Comparison of ENCODE assay signal across 7 mouse cellular contexts in genomic region chr17:31020078-31020477, GRCm38 (mm10).
"Had no signal": no experiment of that assay in that cellular context is flagged by ENCODE, and none has a peak within 500 bp of the region (broad histone marks: within the 10 kb centered on the region; RNA-seq: fewer than 3 reads in every experiment).

No protein-coding gene starts in this region.

- H3K27me3 ChIP-seq: limb, embryonic 12.5 days; liver, embryonic 13.5 days; neural tube, embryonic 12.5 days had no signal

- H3K4me2 ChIP-seq: limb, embryonic 12.5 days; liver, embryonic 13.5 days; neural tube, embryonic 12.5 days had no signal

- H3K9me3 ChIP-seq: liver, embryonic 13.5 days had no signal

- H3K4me3 ChIP-seq: left cerebral cortex, adult 2 months; limb, embryonic 12.5 days; liver, embryonic 13.5 days; neural tube, embryonic 12.5 days had no signal

- H3K36me3 ChIP-seq: limb, embryonic 12.5 days; liver, embryonic 13.5 days; neural tube, embryonic 12.5 days had no signal

- H3K9ac ChIP-seq: limb, embryonic 12.5 days; liver, embryonic 13.5 days; liver, postnatal 0 days; neural tube, embryonic 12.5 days had no signal

- ATAC-seq: intestine, postnatal 0 days; liver, postnatal 0 days had no signal

- H3K27ac ChIP-seq: kidney, postnatal 0 days; left cerebral cortex, adult 2 months; limb, embryonic 12.5 days; liver, embryonic 13.5 days; neural tube, embryonic 12.5 days had no signal

- H3K4me1 ChIP-seq: limb, embryonic 12.5 days had no signal
